Mouse (Mus musculus) forebrain, embryonic 13.5 days (tissue): ENCODE measurements at regions not wholly inside any gene's neighbourhood (a gene's known extent, or its start where the extent isn't known, plus 50 kb on each side); places are given as distances from the start of the nearest gene placed in this dataset.

Experiments
- ATAC-seq: fragments of 200-750 bp; cut with Nextera tagmentation; 2 replicates; pipeline ENCODE4 v1.8.0; 2017
- H3K27ac ChIP-seq: fragments of 300-500 bp; sonication (generic); 2 replicates; pipeline ENCODE4 v1.5.1; 2015; ENCODE audit warnings: inconsistent platforms, mild to moderate bottlenecking, moderate library complexity
- H3K27me3 ChIP-seq: fragments of 300-500 bp; sonication (generic); 2 replicates; pipeline ENCODE4 v1.6.1; 2015; ENCODE audit warnings: mild to moderate bottlenecking, inconsistent platforms
- H3K36me3 ChIP-seq: fragments of 300-500 bp; sonication (generic); 2 replicates; pipeline ENCODE4 v1.6.1; 2015; ENCODE audit warnings: mild to moderate bottlenecking, inconsistent platforms; ENCODE audit not compliant: poor library complexity, severe bottlenecking
- H3K4me1 ChIP-seq: fragments of 300-500 bp; sonication (generic); 2 replicates; pipeline ENCODE4 v1.6.1; 2015; ENCODE audit warnings: inconsistent platforms
- H3K4me2 ChIP-seq: fragments of 300-500 bp; sonication (generic); 2 replicates; pipeline ENCODE4 v1.6.1; 2015; ENCODE audit warnings: inconsistent platforms, mild to moderate bottlenecking, moderate library complexity
- H3K4me3 ChIP-seq: fragments of 300-500 bp; sonication (generic); 2 replicates; pipeline ENCODE4 v1.5.1; 2015; ENCODE audit warnings: mild to moderate bottlenecking, inconsistent platforms
- H3K9ac ChIP-seq: fragments of 300-500 bp; sonication (generic); 2 replicates; pipeline ENCODE4 v1.6.1; 2015; ENCODE audit warnings: mild to moderate bottlenecking, inconsistent platforms
- H3K9me3 ChIP-seq: fragments of 300-500 bp; sonication (generic); replicated peaks from 2 replicates; pipeline ENCODE4 v1.6.1; 2016; ENCODE audit warnings: inconsistent platforms
- WGBS: fragments of 180-500 bp; shearing (Covaris S2); methylation state at CpG from one replicate; pipeline ENCODE4 v1.1.7; 2015; 5-methylcytosine and 5-hydroxymethylcytosine counted together

DNA sequence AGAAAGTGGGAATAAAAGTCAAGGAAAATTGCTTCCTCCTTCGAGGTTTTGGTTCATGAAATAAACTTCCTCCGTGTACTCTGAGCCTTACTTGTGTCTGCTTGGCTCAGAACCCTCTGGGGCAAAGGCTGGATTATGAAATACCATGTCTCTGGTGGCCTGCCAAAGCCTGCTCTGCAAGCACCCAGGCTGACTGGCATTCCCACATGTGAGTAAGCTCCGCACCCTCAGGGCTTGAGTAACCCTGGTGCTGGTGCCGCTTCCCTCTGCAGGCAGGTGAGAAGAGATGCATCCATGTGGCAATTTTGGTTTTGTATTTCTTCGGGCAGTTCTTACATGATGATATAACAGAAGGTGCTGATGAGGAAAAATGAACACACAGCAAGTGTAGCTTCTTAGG lies 66.0 kb downstream of the Nr2f2 start:
- H3K9ac ChIP-seq, result no peak overlapping the region
- no peak overlapping the region for H3K27ac ChIP-seq
- no peaks in the 10 kb centered on the region for H3K9me3 ChIP-seq
- H3K36me3 ChIP-seq, result no peaks in the 10 kb centered on the region
- H3K4me3 ChIP-seq, result no peak overlapping the region
- H3K4me1 ChIP-seq, result no peaks in the 10 kb centered on the region
- 0 out of 2 replicates have a peak, but pooled peaks cover 6% of the 10 kb centered on the region for H3K27me3 ChIP-seq
- WGBS, result 80% methylated on average over 5 of the region's 5 CpGs
- no peak for ATAC-seq
- no peak overlapping the region for H3K4me2 ChIP-seq

DNA sequence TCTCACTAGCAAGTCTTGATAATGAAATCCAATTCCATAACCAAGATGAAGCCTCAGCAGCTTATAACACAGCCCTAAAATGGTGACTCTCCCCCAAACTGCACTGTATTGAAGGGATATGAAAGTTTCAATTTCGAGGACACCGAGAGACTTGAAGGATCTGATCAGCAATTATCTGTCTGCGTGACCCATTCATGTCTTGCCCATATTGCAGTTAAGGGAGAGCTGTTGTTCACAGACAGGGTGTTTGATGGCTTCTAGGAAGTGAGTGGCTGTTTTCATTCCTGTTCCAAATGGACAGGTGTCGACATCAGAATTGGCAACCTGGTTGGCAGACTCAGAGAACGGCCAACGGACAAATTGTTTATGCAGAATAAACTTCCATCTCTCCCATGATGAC lies 75.1 kb downstream of the Nr2f2 start:
- H3K36me3 ChIP-seq, result no peaks in the 10 kb centered on the region
- H3K4me1 ChIP-seq, result peaks cover 8% of the 10 kb centered on the region
- no peak overlapping the region for H3K27ac ChIP-seq
- H3K4me2 ChIP-seq, result no peak overlapping the region
- peaks cover 57% of the 10 kb centered on the region for H3K27me3 ChIP-seq
- ATAC-seq, result no peak
- no peak overlapping the region for H3K4me3 ChIP-seq
- WGBS, result 93% methylated on average over 6 of the region's 6 CpGs
- H3K9ac ChIP-seq, result no peak overlapping the region
- H3K9me3 ChIP-seq, result no peaks in the 10 kb centered on the region

- Histone ChIP-seq H3K9ac (no peak overlapping the region), H3K27ac (no peak overlapping the region), H3K4me3 (no peak overlapping the region), H3K36me3 (no peaks in the 10 kb centered on the region), H3K27me3 (peaks cover 63% of the 10 kb centered on the region), H3K9me3 (no peaks in the 10 kb centered on the region), H3K4me2 (no peak overlapping the region), H3K4me1 (peaks cover 8% of the 10 kb centered on the region)
- WGBS, result 71% methylated on average over 8 of the region's 8 CpGs
- no peak for ATAC-seq
Measured at GRCm38 (mm10) chr7:70290733-70291320, 75.7 kb downstream of the Nr2f2 start.

DNA sequence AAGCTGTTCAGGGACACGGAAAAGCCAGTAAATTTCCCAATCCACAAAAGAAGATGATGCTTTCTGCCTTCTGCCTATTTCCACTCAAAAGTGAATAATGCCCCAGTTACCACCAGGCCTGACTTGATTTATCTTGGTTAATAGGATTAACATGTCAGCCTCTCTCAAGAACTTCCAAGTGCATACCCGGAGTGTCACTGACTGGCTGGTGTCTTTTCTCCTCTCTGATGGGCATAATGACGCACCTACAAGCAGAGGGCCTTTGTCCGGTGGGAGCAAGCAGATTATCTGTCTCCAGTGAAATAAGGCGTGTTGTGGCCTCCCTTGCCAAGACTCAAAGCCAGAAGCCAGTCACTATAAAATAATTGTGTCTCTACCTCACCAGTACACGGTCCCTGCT lies 76.3 kb downstream of the Nr2f2 start:
- Histone ChIP-seq H3K9ac (no peak overlapping the region), H3K4me2 (no peak overlapping the region), H3K9me3 (no peaks in the 10 kb centered on the region), H3K36me3 (no peaks in the 10 kb centered on the region), H3K4me3 (no peak overlapping the region), H3K27me3 (peaks cover 69% of the 10 kb centered on the region), H3K27ac (no peak overlapping the region), H3K4me1 (peaks cover 8% of the 10 kb centered on the region)
- 21% methylated on average over 6 of the region's 6 CpGs for WGBS
- no peak for ATAC-seq

DNA sequence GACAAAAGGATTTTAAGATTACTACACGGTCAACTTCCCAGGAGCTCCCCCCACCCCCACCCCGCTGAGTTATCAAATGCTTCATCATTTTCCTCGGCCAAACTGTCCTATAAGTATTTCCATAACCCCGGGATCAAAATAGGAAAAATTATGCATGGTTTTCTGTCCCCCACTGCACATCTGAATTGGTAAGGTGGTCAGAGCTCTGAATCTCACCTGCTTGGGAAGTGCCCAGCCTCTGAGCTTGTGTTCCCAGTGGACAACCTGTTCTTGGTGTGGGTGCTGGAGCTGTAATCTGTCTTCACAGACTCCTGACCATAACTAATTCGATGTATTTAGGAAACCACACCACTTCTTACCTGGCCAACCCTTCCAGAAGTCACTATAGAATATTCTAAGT lies 77.9 kb downstream of the Nr2f2 start:
- H3K4me1 ChIP-seq, result peaks cover 8% of the 10 kb centered on the region
- no peak overlapping the region for H3K9ac ChIP-seq
- H3K27me3 ChIP-seq, result peaks cover 83% of the 10 kb centered on the region
- H3K27ac ChIP-seq, result no peak overlapping the region
- WGBS, result 14% methylated on average over 5 of the region's 5 CpGs
- H3K36me3 ChIP-seq, result no peaks in the 10 kb centered on the region
- H3K9me3 ChIP-seq, result no peaks in the 10 kb centered on the region
- no peak for ATAC-seq
- no peak overlapping the region for H3K4me2 ChIP-seq
- H3K4me3 ChIP-seq, result no peak overlapping the region

GRCm38 (mm10) chr7:70287891-70288421 lies 78.6 kb downstream of the Nr2f2 start:
- no peaks in the 10 kb centered on the region for H3K9me3 ChIP-seq
- H3K36me3 ChIP-seq, result no peaks in the 10 kb centered on the region
- H3K4me3 ChIP-seq, result peak overlapping the region; percentile 24
- WGBS, result 1% methylated on average over 29 of the region's 29 CpGs
- H3K4me1 ChIP-seq, result peaks cover 8% of the 10 kb centered on the region
- H3K9ac ChIP-seq, result no peak overlapping the region
- H3K27ac ChIP-seq, result no peak overlapping the region
- no peak for ATAC-seq
- H3K4me2 ChIP-seq, result peak overlapping the region; percentile 50
- H3K27me3 ChIP-seq, result peaks cover 89% of the 10 kb centered on the region

DNA sequence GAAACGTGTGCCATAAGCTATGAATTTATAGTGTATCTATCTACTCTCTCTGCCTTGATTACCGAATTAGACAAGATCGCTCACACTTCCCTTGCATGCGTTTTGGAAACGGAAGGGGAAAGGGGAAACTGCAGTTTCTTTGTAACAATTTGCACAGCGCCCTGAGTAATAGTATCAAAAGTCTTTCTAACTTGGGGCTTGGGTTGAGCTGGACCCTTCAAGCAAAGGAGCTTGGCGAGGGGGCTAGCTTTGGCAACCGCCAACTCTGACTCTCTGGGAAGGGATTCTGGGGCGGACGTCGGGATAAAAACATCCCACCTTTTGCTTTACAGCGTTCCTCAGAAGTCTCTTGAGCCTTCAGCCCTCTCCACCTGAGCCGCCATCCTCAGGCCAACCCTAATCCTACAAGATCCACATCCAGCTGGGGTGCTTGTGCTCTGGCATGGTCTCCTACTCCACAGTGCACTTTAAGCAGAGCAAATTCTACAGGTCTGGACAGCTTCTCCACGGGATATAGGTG lies 79.6 kb downstream of the Nr2f2 start:
- Histone ChIP-seq H3K4me1 (peaks cover 8% of the 10 kb centered on the region), H3K27me3 (peaks cover 99% of the 10 kb centered on the region), H3K4me2 (no peak overlapping the region), H3K4me3 (no peak overlapping the region), H3K36me3 (no peaks in the 10 kb centered on the region), H3K27ac (no peak overlapping the region), H3K9ac (no peak overlapping the region), H3K9me3 (no peaks in the 10 kb centered on the region)
- 3% methylated on average over 14 of the region's 14 CpGs for WGBS
- ATAC-seq, result no peak

GRCm38 (mm10) chr7:70285344-70285743 lies 81.2 kb downstream of the Nr2f2 start:
- WGBS, result 5% methylated on average over 3 of the region's 3 CpGs
- H3K9me3 ChIP-seq, result no peaks in the 10 kb centered on the region

GRCm38 (mm10) chr7:70283836-70284235 lies 82.7 kb downstream of the Nr2f2 start:
- WGBS, result 0% methylated on average over 1 of the region's 1 CpGs
- peaks cover 99% of the 10 kb centered on the region for H3K27me3 ChIP-seq
- no peak for ATAC-seq
- H3K4me2 ChIP-seq, result no peak overlapping the region
- no peak overlapping the region for H3K9ac ChIP-seq
- peak overlapping the region; percentile 41; the same call in 1 of the 2 replicates for H3K27ac ChIP-seq
- H3K4me3 ChIP-seq, result no peak overlapping the region
- H3K36me3 ChIP-seq, result no peaks in the 10 kb centered on the region
- H3K4me1 ChIP-seq, result peaks cover 21% of the 10 kb centered on the region
- no peaks in the 10 kb centered on the region for H3K9me3 ChIP-seq

More at GRCm38 (mm10) chr7:70285344-70285743, 81.2 kb downstream of the Nr2f2 start:
- no peak overlapping the region for H3K9ac ChIP-seq
- H3K4me1 ChIP-seq, result peaks cover 19% of the 10 kb centered on the region
- H3K4me3 ChIP-seq, result no peak overlapping the region
- H3K4me2 ChIP-seq, result no peak overlapping the region
- no peaks in the 10 kb centered on the region for H3K36me3 ChIP-seq
- no peak overlapping the region for H3K27ac ChIP-seq
- no peak for ATAC-seq
- H3K27me3 ChIP-seq, result peaks cover 99% of the 10 kb centered on the region

GRCm38 (mm10) chr7:70283166-70283565 lies 83.4 kb downstream of the Nr2f2 start:
- Histone ChIP-seq H3K4me3 (no peak overlapping the region), H3K27ac (no peak overlapping the region)
- no peak for ATAC-seq

GRCm38 (mm10) chr7:70281891-70282515 lies 84.5 kb downstream of the Nr2f2 start:
- no peak for ATAC-seq
- 3% methylated on average over 11 of the region's 11 CpGs for WGBS

More at GRCm38 (mm10) chr7:70283166-70283565, 83.4 kb downstream of the Nr2f2 start:
- Histone ChIP-seq H3K4me1 (peaks cover 19% of the 10 kb centered on the region), H3K27me3 (peaks cover 98% of the 10 kb centered on the region), H3K9me3 (no peaks in the 10 kb centered on the region), H3K4me2 (no peak overlapping the region), H3K36me3 (no peaks in the 10 kb centered on the region), H3K9ac (no peak overlapping the region)
- WGBS, result 5% methylated on average over 4 of the region's 4 CpGs

GRCm38 (mm10) chr7:70281381-70281750 lies 85.2 kb downstream of the Nr2f2 start:
- Histone ChIP-seq H3K27me3 (peaks cover 97% of the 10 kb centered on the region), H3K4me2 (peak overlapping the region; percentile 46), H3K27ac (0 out of 2 replicates have a peak overlapping the region, but pooled peaks have one; percentile 2), H3K4me3 (no peak overlapping the region), H3K36me3 (no peaks in the 10 kb centered on the region), H3K9me3 (no peaks in the 10 kb centered on the region), H3K9ac (no peak overlapping the region), H3K4me1 (peaks cover 13% of the 10 kb centered on the region)
- 2% methylated on average over 22 of the region's 22 CpGs for WGBS
- ATAC-seq, result no peak

More at GRCm38 (mm10) chr7:70281891-70282515, 84.5 kb downstream of the Nr2f2 start:
- H3K36me3 ChIP-seq, result no peaks in the 10 kb centered on the region
- no peak overlapping the region for H3K4me2 ChIP-seq
- H3K9ac ChIP-seq, result no peak overlapping the region
- no peaks in the 10 kb centered on the region for H3K9me3 ChIP-seq
- peaks cover 13% of the 10 kb centered on the region for H3K4me1 ChIP-seq
- no peak overlapping the region for H3K27ac ChIP-seq
- H3K27me3 ChIP-seq, result peaks cover 98% of the 10 kb centered on the region
- no peak overlapping the region for H3K4me3 ChIP-seq
